ENCODE assay signal across 8 mouse cellular contexts in genomic region chr1:87508591-87509560, GRCm38 (mm10). TPM values are rescaled to one million over a fixed set of nuclear protein-coding genes. Genes with fewer than 3 reads are reported as not detected.
DNase-seq lines count a peak whose midpoint lies in the region; ATAC-seq and TF ChIP-seq lines count a peak whose summit lies in the region.

No protein-coding gene starts in this region.

- WGBS in lung, embryonic 14.5 days = 17% methylated on average over 26 of the region's 26 CpGs
- 16% methylated on average over 26 of the region's 26 CpGs for WGBS in embryonic facial prominence, embryonic 14.5 days
- WGBS in midbrain, embryonic 16.5 days = 21% methylated on average over 26 of the region's 26 CpGs

- H3K4me3 ChIP-seq in lung, embryonic 14.5 days (ENCODE audit: low read depth, low read length) = peak overlapping the region; percentile 66
- peak overlapping the region; percentile 65 for H3K4me3 ChIP-seq in embryonic facial prominence, embryonic 14.5 days (ENCODE audit: low read depth, low read length)
- H3K4me3 ChIP-seq in midbrain, embryonic 16.5 days (ENCODE audit: low read depth, low read length) = peak overlapping the region; percentile 67

- peaks cover 36% of the 10 kb centered on the region for H3K27me3 ChIP-seq in lung, embryonic 14.5 days (ENCODE audit: insufficient read depth, low read length)
- peaks cover 44% of the 10 kb centered on the region for H3K27me3 ChIP-seq in embryonic facial prominence, embryonic 14.5 days (replicated peaks; ENCODE audit: control insufficient read depth, insufficient read depth, low read length)
- peaks cover 5% of the 10 kb centered on the region for H3K27me3 ChIP-seq in midbrain, embryonic 16.5 days (ENCODE audit: control insufficient read depth, insufficient read depth, low read depth, low read length)

- no peak for ATAC-seq in lung, embryonic 14.5 days (ENCODE audit: insufficient read depth)
- ATAC-seq in embryonic facial prominence, embryonic 14.5 days (ENCODE audit: low read depth) = no peak
- no peak for ATAC-seq in midbrain, embryonic 16.5 days

- peak overlapping the region; percentile 99 for H3K4me2 ChIP-seq in lung, embryonic 14.5 days
- H3K4me2 ChIP-seq in embryonic facial prominence, embryonic 14.5 days (ENCODE audit: low read depth, low read length) = peak overlapping the region; percentile 100
- peak overlapping the region; percentile 87 for H3K4me2 ChIP-seq in midbrain, embryonic 16.5 days (ENCODE audit: low read length)

- no peaks in the 10 kb centered on the region for H3K9me3 ChIP-seq in lung, embryonic 14.5 days (ENCODE audit: low read depth, low read length)
- H3K9me3 ChIP-seq in embryonic facial prominence, embryonic 14.5 days (ENCODE audit: control insufficient read depth, low read length) = no peaks in the 10 kb centered on the region
- H3K9me3 ChIP-seq in midbrain, embryonic 16.5 days (replicated peaks; ENCODE audit: control insufficient read depth, low read length, poor library complexity, severe bottlenecking) = no peaks in the 10 kb centered on the region

- no peak overlapping the region; the same call in 1 of the 2 replicates for H3K9ac ChIP-seq in lung, embryonic 14.5 days
- H3K9ac ChIP-seq in embryonic facial prominence, embryonic 14.5 days (ENCODE audit: low read depth, low read length) = peak overlapping the region; percentile 65; the same call in 1 of the 2 replicates
- peak overlapping the region; percentile 77 for H3K9ac ChIP-seq in midbrain, embryonic 16.5 days (ENCODE audit: low read depth, low read length)

- no peak overlapping the region for H3K27ac ChIP-seq in lung, embryonic 14.5 days (ENCODE audit: low read depth)
- H3K27ac ChIP-seq in embryonic facial prominence, embryonic 14.5 days (replicated peaks; ENCODE audit: low read depth, low read length) = no peak overlapping the region
- H3K27ac ChIP-seq in midbrain, embryonic 16.5 days (ENCODE audit: low read length) = no peak overlapping the region

- no peak for TF ChIP-seq CTCF in lung, embryonic 14.5 days (IDR thresholded peaks at IDR 0.05; ENCODE audit: low read depth)

- DNase-seq in lung, embryonic 14.5 days = peak; percentile 57
- no peak for DNase-seq in lung, adult 18-20 months
- DNase-seq in embryonic facial prominence, embryonic 14.5 days (ENCODE audit: low spot score) = no peak
- DNase-seq in kidney, adult 9 months = peak; percentile 14
- DNase-seq in testis, postnatal 10 days (ENCODE audit: low spot score) = no peak
- DNase-seq in adrenal gland, postnatal 25 days = no peak
- no peak for DNase-seq in layer of hippocampus, adult 9-11 months

- H3K36me3 ChIP-seq in lung, embryonic 14.5 days (ENCODE audit: insufficient read depth) = no peaks in the 10 kb centered on the region
- H3K36me3 ChIP-seq in embryonic facial prominence, embryonic 14.5 days (ENCODE audit: control insufficient read depth, insufficient read depth, low read length) = no peaks in the 10 kb centered on the region
- H3K36me3 ChIP-seq in midbrain, embryonic 16.5 days (ENCODE audit: control insufficient read depth, insufficient read depth, low read length) = no peaks in the 10 kb centered on the region

- peaks cover 5% of the 10 kb centered on the region; the same call in 1 of the 2 replicates for H3K4me1 ChIP-seq in lung, embryonic 14.5 days (ENCODE audit: insufficient read depth)
- 0 out of 2 replicates have a peak, but pooled peaks cover 4% of the 10 kb centered on the region for H3K4me1 ChIP-seq in embryonic facial prominence, embryonic 14.5 days (ENCODE audit: control insufficient read depth, insufficient read depth, low read length)
- peaks cover 10% of the 10 kb centered on the region for H3K4me1 ChIP-seq in midbrain, embryonic 16.5 days (ENCODE audit: control insufficient read depth, insufficient read depth, low read length)

RNA-seq across cellular contexts. Expression of gene Neu2, which starts 0.8 kb away (rescaled TPM):
- 0.91 and 1.7 TPM in 2 replicates for polyA plus RNA-seq in lung, embryonic 14.5 days (2014; fragmentation: Nextera tagmentation; extraction: Ambion mirVana)
- polyA plus RNA-seq in embryonic facial prominence, embryonic 14.5 days (2014; fragmentation: Nextera tagmentation; extraction: Ambion mirVana) = not detected in 2 replicates
- polyA plus RNA-seq in midbrain, embryonic 16.5 days (2015; fragmentation: Nextera tagmentation; extraction: Ambion mirVana) = 0.47 and 0.90 TPM in 2 replicates
- total RNA-seq in adrenal gland, postnatal 25 days (2021) = not detected in 2 replicates

RNA-seq across cellular contexts. Expression of gene Snorc, which starts 38.8 kb away (rescaled TPM):
- polyA plus RNA-seq in lung, embryonic 14.5 days (2014; fragmentation: Nextera tagmentation; extraction: Ambion mirVana) = not detected in 2 replicates
- 19.9 and 30.6 TPM in 2 replicates for polyA plus RNA-seq in embryonic facial prominence, embryonic 14.5 days (2014; fragmentation: Nextera tagmentation; extraction: Ambion mirVana)
- polyA plus RNA-seq in midbrain, embryonic 16.5 days (2015; fragmentation: Nextera tagmentation; extraction: Ambion mirVana) = 0.51 and 1.0 TPM in 2 replicates
- total RNA-seq in adrenal gland, postnatal 25 days (2021) = not detected in 2 replicates

Comparison
In these comparisons a context has a peak if more than half of its experiments do, and no peak if none do; other contexts are left out.
1. DNase-seq: peak in lung, embryonic 14.5 days (single experiment) and kidney, adult 9 months (single experiment); none in lung, adult 18-20 months (0 of 2), embryonic facial prominence, embryonic 14.5 days (single experiment), testis, postnatal 10 days (single experiment), adrenal gland, postnatal 25 days (single experiment) and layer of hippocampus, adult 9-11 months (single experiment).
2. RNA of gene Snorc, which starts 38.8 kb away (polyA plus RNA-seq): 19.9 to 30.6 TPM in embryonic facial prominence, embryonic 14.5 days; 0.51 to 1.0 TPM in midbrain, embryonic 16.5 days and not detected in lung, embryonic 14.5 days; every median in the first group is over 10 times any median in the second.
3. Peak in every context shown above with its lines, with median percentiles within 50 percentile points of each other: H3K4me2 ChIP-seq and H3K4me3 ChIP-seq.